Mouse (Mus musculus): ENCODE measurements around the gene Arnt2.

Arnt2 gene

GRCm38 (mm10) chr7:84254311-84254710, 155.7 kb downstream of the Arnt2 start:
- in situ Hi-C loops (cut with MboI; ENCODE audit: unreplicated experiment in 2 of 2) = no loop called here

DNA sequence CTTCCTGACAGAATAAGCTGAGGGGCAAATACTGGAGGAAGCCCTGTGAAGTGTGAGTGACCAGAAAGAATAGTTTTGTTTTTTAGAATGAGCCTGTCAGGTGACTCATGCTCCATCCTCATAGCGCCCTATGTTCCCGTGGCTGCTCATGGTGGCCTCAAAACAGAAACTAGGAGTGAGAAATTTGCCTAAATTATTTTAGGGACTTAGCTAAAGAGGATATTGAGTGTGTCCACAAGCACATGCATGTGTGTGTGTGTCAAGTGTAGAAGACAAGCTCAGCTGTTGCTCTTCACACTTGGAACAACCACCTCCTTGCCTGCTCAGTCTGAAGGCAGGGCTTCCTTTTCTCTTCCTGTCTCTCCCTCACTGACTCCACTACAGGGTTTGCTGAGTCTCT, 158.3 kb downstream of the Arnt2 start:
- in situ Hi-C loops (cut with MboI; ENCODE audit: unreplicated experiment in 2 of 2) = no loop called here

DNA sequence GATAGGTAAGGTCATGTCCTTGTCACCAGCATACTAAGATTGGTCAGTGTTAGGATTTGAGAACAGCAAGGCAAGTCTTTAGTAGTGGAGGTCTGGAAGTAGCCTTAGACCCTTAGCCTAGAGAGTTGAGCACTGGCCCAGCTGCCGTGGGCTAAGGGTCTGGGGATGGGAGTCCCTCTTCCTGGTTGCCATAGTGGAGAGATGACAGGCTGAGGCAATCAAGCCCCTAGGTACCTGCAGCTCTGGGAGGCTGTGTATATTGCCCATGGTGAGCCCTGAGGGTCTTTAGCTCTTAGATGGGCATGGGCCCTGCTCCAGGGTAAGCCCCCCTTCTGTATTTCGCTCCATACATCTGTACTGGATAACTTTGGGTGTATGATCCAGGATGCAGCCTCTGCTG, 159.2 kb downstream of the Arnt2 start:
- in situ Hi-C loops (cut with MboI; ENCODE audit: unreplicated experiment in 2 of 2) = no loop called here

DNA sequence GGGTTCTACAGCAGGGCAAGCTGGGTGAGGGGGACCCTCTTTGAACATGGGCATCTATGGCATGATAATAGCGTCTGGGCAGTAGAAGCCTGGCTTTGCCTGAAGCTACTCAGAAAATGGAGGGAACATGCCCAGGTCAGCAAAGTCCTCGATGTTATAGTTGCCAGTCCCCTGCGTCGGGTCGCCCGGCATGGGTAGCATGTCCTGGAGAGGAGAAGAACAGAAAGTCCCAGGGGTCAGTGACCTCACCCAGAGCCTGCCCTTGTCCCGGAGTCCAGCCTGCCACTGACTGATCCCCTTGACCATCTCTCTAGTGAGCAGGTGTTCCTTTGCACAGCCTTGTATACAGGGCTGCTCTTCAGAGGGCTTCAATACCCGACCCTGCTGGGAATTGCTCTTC, 160.0 kb downstream of the Arnt2 start:
- in situ Hi-C loops (cut with MboI; ENCODE audit: unreplicated experiment in 2 of 2) = no loop called here

DNA sequence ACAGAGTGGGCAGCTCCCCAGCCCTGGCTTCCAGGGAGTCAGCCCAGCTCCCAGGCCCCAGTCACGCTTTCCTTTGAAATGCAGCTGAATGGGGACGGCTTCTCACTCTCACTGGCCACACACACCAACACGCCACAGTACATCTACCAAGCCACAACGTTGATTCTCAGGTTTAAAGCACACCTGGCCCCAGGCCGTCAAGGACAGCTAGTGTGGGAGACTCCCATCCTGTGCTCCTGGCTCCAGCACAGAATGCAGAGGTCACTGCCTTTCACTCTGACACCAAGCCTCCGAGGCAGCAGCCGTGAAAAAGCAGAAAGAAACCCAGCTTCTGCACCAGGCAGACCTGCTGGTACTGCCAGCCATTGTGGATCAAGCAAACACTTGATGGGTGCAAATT, 160.6 kb downstream of the Arnt2 start:
- in situ Hi-C loops (cut with MboI; ENCODE audit: unreplicated experiment in 2 of 2) = no loop called here

GRCm38 (mm10) chr7:84247960-84248665, 161.9 kb downstream of the Arnt2 start:
- in situ Hi-C loops (cut with MboI; ENCODE audit: unreplicated experiment in 2 of 2) = no loop called here

GRCm38 (mm10) chr7:84246878-84247277, 163.1 kb downstream of the Arnt2 start:
- in situ Hi-C loops (cut with MboI; ENCODE audit: unreplicated experiment in 2 of 2) = no loop called here

- in situ Hi-C loops (cut with MboI; ENCODE audit: unreplicated experiment in 2 of 2) = no loop called here
These were observed 163.9 kb downstream of the Arnt2 start for GRCm38 (mm10) chr7:84246093-84246492.

DNA sequence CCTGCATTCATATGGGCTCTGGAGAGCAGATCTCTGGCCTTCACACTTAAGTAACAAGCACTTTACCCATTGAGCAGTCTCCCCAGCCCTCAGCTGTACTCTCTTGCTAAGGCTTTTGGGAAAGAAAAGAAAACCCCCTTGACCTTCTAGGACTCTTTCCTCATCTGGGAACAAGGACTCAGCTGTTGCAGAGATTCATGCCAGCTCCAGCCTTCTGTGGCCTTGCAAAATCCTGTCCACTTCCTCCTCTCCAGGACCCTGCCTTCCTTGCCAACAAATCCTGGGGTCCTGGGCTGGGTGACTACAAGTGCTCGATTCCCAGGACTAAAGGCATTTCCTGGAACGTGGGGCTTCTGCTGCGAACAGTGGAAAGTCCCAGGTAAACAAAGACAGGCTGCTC, 169.6 kb downstream of the Arnt2 start:
- in situ Hi-C loops (cut with MboI; ENCODE audit: unreplicated experiment in 2 of 2) = no loop called here

GRCm38 (mm10) chr7:84237655-84238054, 172.3 kb downstream of the Arnt2 start:
- in situ Hi-C loops (cut with MboI; ENCODE audit: unreplicated experiment in 2 of 2) = no loop called here

- in situ Hi-C loops (cut with MboI; ENCODE audit: unreplicated experiment in 2 of 2) = no loop called here
These were observed 178.6 kb downstream of the Arnt2 start for GRCm38 (mm10) chr7:84231396-84231795.

DNA sequence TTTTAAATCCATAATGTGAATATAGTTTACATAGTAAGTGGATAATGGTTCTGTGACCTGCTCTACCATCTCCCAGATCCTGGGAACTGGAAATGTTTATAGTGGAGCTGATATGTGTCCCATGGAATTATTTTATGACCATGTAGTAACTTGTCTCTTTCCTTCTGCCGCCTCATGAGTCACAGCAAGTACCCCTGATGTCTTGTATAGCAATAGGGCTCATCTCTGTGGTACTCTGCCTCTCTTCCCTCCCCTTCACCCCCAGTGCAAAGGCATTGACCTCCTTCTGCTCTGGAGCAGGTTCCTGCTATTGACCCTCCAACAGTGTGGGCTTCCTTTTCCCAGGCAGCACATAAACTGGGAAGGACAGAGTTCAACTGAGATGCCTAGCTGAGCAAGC, 182.3 kb downstream of the Arnt2 start:
- in situ Hi-C loops (cut with MboI; ENCODE audit: unreplicated experiment in 2 of 2) = no loop called here

DNA sequence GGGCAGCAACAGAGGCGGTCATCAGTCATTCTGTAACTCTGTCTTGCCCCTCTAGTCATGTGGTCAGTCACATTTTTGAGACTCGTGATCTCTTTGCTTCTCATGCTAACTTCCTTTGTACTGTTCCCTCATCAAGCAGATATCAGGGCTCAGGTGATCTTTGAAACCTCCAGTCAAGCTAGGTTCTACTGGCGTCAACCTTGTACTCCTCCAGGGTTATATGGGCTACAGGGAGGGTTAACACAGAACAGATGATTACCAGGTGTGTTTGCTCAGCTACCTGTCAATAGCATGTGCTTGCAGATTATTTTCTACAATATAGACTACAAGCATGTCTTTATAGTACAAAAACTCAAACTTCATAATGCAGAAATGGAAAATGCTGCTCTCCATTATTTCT, 183.1 kb downstream of the Arnt2 start:
- in situ Hi-C loops (cut with MboI; ENCODE audit: unreplicated experiment in 2 of 2) = no loop called here

DNA sequence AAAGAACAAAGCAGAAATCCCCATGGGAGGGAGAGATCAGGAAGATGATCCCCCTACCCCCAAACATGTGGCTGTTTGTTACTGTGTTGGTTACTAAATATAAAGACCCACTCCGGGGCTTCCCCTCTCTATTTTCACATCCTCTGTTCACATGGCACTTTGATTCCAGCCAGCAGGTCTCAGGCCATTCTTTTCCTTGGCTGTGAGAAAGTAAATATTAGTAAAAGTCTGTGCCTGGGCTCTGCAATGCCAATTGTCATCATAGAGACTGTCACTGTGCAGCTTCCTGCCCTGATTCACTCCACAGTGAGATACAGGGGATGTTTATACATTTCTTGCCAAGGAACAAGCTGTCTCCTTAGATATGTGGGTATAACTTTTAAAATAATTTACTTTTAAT, 197.9 kb downstream of the Arnt2 start:
- in situ Hi-C loops (cut with MboI; ENCODE audit: unreplicated experiment in 2 of 2) = no loop called here

DNA sequence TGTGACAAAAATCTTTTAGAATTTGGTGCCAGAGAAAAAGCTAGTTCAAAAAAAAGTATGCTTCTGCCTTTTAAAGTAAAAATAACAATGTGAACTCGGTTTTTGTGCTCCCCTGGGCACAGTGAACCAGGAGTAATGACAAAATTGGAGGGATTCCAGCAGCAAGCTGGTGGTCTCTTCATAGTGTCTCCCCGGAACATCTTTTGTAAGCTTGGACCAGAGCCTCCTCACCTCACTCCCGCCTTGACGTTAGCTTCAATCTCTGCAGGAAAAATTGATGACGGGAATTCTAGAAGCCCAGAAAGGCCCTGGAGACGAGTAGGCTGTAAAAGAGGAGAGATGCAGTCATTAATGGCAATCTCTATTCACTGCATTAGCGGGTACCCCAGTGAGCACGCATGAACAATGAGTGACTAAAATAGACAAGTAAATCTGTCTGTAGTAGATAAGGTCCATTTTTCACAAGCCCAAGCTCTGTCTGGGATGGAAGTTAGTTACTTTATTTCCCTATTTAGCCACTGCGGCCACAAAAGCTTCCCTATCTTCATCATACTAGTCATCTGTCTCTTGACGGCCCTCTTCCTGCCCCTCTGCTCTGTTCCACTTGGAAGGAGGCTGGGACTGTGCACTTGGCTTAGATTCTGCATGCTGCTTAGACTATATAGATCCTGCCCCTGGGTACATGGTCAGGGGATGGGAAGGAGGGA, 199.2 kb downstream of the Arnt2 start:
- in situ Hi-C loops (cut with MboI; ENCODE audit: unreplicated experiment in 2 of 2) = no loop called here

DNA sequence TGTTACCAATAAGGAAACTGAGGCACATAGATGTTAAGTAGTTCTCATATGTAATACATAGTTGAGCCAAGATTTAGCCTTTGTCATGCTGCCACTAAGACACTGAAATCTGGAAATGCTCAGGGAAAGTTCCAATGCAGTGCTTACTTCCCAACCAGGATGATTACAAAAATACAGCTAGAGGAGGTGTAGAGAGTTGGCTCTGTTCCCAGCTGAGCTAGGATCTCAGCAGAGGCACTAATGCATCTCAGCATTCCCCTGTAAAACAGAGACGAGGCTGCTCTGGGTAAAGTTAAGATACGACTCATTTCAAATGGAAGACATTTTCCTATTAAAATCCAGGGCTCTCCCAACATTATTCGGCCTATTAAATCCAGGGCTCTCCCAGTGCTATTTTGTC, 206.0 kb downstream of the Arnt2 start:
- in situ Hi-C loops (cut with MboI; ENCODE audit: unreplicated experiment in 2 of 2) = no loop called here

DNA sequence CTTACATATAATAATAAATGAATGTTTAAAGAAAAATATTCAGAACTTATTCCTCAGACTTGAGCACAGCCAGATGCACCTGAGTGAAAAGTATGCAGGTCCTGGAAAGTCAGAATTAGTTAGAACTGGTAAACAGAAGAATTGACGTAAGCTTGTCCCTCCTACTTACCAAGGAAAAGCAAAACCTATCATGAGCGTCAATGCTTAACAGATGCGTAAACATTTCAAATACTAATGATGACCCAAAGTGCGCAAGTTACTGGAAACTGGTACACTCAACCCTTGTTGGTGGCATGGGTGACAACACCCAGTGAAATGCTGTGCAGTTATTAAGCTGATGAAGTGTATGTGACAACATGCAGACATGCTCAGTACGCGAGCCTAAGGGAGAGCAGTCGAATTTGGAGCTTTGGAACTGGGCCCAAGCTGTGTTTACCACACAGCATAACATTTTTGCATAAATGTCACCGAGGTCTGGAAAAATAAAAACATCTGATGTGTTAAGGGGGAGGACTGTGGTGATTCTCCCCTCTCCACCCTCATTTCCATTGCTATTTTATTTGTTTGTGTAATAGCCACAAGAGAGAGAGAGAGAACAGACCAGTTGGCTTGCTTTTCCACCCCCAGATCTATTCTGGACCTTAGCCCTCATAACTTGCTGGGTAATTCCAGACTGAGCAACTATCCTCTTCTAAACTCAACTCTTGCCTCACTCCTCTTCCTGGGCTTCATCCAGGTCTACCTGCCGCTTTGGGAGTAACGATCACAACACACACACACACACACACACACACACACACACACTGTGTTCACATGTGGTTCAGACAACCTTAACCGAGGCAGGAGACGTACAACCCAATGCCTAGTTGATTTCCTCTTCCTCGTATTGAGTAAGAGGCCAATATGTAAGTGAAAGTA, 208.6 kb downstream of the Arnt2 start:
- in situ Hi-C loops (cut with MboI; ENCODE audit: unreplicated experiment in 2 of 2) = no loop called here

DNA sequence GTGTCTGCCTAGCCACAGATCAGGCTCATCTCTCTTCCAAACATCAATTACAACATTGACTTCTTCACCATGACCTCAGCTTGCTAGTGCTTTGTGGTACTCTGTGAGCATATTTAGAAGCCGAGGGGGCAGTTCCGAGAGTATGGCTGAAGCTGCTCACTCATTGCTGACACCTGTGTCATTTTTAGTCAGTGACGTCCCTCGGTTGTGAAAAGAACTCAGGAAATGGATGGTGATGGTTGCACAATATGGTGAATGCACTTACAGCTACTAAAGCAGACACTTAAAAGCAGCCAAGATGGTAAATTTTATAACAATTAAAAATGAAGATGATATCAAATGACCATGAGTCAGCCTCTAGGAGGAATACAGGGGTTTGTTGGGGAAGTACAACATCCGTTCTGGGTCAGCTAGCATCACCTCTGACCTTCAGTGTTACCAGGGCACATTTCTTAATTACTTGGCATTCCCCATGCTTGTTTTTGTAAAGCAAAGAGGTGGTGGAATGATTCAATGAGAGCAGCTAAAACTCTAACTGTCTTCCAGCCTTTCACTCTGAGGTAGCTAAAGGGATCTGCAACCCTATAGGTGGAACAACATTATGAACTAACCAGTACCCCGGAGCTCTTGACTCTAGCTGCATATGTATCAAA, 212.6 kb downstream of the Arnt2 start:
- in situ Hi-C loops (cut with MboI; ENCODE audit: unreplicated experiment in 2 of 2) = no loop called here

Data from v-Abl transformed pro-B cells (cell line).